Mouse (Mus musculus): ENCODE results near the gene Adad2. TPM values are rescaled to one million over a fixed set of nuclear protein-coding genes. Genes with fewer than 3 reads are reported as not detected.

Gene Adad2
- polyA plus RNA-seq, 1 experiment from 2014 or later: not detected

DNA sequence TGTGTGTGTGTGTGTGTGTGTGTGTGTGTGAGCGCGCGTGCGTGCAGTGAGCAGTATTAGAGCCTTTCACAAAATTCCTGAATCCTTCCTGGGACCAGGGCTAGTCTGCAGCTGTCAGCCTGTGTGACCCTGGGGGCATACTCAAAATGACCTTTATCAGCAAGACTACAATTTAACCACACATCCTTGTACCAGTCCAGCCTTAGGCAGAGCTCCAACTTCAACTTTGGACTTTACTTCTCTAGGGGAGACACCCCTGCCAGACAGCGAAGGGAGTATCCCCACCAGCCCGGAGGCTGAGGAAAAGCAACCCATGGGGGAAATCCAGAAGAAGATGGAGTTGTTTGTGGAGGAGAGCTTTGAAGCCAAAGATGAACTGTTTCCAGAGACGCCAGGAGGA lies 21.1 kb upstream of the Adad2 start:
- no peak overlapping the region for H3K4me2 ChIP-seq (replicated peaks; ENCODE audit: low read depth, low read length)
- WGBS: 88% methylated on average over 7 of the region's 7 CpGs

DNA sequence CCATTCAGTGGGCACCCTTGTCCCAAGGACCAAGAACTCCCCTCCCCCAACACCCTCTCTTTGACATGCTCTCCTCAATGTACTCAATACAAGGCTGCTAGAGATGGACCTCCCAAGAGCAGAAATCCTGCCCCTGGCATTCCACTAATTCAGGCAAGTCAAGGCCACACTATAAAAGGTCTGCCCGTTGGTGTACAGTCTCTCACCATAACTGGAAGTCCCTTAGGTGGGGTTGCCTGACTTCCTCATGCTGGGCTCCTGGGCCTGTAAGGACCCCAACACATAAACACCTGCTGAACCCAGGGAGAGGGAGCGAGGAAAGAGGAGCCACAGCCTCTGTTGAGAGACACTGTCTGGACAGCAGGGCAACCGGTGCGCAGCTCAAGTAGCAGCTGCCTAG lies 8.8 kb upstream of the Adad2 start:
- Histone ChIP-seq H3K27ac (ENCODE audit: low read length) (no peak overlapping the region), H3K27me3 (ENCODE audit: control insufficient read depth, insufficient read depth, low read length) (no peaks in the 10 kb centered on the region), H3K9me3 (ENCODE audit: control insufficient read depth, low read depth, low read length) (no peaks in the 10 kb centered on the region), H3K4me1 (ENCODE audit: control insufficient read depth, insufficient read depth, low read length) (peaks cover 7% of the 10 kb centered on the region; the same call in 1 of the 2 replicates), H3K9ac (replicated peaks; ENCODE audit: low read depth, low read length) (no peak overlapping the region; the same call in 1 of the 2 replicates), H3K36me3 (ENCODE audit: control insufficient read depth, insufficient read depth, low read length) (peaks cover 26% of the 10 kb centered on the region), H3K4me3 (ENCODE audit: low read depth, low read length) (peak overlapping the region; percentile 57; the same call in 1 of the 2 replicates), H3K4me2 (replicated peaks; ENCODE audit: low read depth, low read length) (peak overlapping the region; percentile 86; the same call in 1 of the 2 replicates)
- ATAC-seq (ENCODE audit: insufficient number of reproducible peaks, insufficient read depth, low FRiP score, low read depth): no peak
- 88% methylated on average over 4 of the region's 4 CpGs for WGBS

More for the DNA sequence above, 21.1 kb upstream of the Adad2 start:
- Histone ChIP-seq H3K36me3 (ENCODE audit: control insufficient read depth, insufficient read depth, low read length) (no peaks in the 10 kb centered on the region), H3K27ac (ENCODE audit: low read length) (no peak overlapping the region), H3K9ac (replicated peaks; ENCODE audit: low read depth, low read length) (no peak overlapping the region), H3K9me3 (ENCODE audit: control insufficient read depth, low read depth, low read length) (no peaks in the 10 kb centered on the region), H3K4me3 (ENCODE audit: low read depth, low read length) (no peak overlapping the region), H3K27me3 (ENCODE audit: control insufficient read depth, insufficient read depth, low read length) (no peaks in the 10 kb centered on the region), H3K4me1 (ENCODE audit: control insufficient read depth, insufficient read depth, low read length) (no peaks in the 10 kb centered on the region)
- ATAC-seq (ENCODE audit: insufficient number of reproducible peaks, insufficient read depth, low FRiP score, low read depth): no peak

DNA sequence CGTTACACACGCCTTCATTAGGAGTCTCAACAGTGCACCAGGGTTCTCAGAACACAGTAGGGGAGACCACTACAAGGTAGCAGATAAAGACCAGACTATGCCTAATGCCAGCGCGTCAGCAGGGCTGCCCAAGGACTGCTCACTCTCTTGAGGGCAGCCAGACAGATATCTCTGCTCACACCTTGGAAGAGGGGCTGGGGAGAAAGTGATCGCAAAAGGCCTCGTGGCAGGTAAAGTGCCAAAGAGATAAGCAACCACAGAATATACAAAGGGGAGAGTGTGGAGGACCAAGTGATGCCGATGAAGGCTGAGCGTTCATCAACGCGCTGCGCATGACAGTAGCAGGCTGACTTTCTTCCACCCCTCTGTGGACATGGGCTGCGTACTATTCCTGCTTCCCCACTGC lies 8.1 kb upstream of the Adad2 start:
- 35% methylated on average over 12 of the region's 12 CpGs for WGBS
- Histone ChIP-seq H3K27ac (ENCODE audit: low read length) (0 out of 2 replicates have a peak overlapping the region, but pooled peaks have one; percentile 4), H3K27me3 (ENCODE audit: control insufficient read depth, insufficient read depth, low read length) (no peaks in the 10 kb centered on the region), H3K9ac (replicated peaks; ENCODE audit: low read depth, low read length) (peak overlapping the region; percentile 49), H3K9me3 (ENCODE audit: control insufficient read depth, low read depth, low read length) (peaks cover 5% of the 10 kb centered on the region; the same call in 1 of the 2 replicates), H3K4me3 (ENCODE audit: low read depth, low read length) (peak overlapping the region; percentile 57), H3K36me3 (ENCODE audit: control insufficient read depth, insufficient read depth, low read length) (peaks cover 19% of the 10 kb centered on the region), H3K4me1 (ENCODE audit: control insufficient read depth, insufficient read depth, low read length) (peaks cover 7% of the 10 kb centered on the region; the same call in 1 of the 2 replicates), H3K4me2 (replicated peaks; ENCODE audit: low read depth, low read length) (peak overlapping the region; percentile 86)
- no peak for ATAC-seq (ENCODE audit: insufficient number of reproducible peaks, insufficient read depth, low FRiP score, low read depth)

DNA sequence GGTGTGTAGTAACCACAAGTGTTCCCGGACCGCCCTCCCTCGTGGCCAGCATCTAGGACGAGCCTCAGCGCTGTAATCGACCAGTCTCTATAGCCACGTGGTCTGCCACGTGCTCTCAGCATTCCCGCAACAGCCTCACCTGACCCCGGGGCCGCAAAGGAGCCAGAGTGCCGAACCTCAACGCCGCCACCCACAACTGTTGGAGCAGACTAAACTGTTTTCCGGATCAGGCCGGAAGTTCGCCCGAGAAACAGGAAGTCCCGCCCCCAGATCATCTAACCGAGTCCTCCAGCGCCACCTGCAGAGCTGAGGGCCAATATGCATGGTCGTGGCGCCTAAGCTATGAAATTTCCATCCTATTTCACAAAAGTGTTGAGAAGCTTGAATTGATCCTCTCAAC lies 7.6 kb upstream of the Adad2 start, which contains the start of gene Taf1c:
Gene Taf1c, minus strand, starts transcription at position 227 of the 400 bp plus-strand sequence.
- Histone ChIP-seq H3K9me3 (ENCODE audit: control insufficient read depth, low read depth, low read length) (peaks cover 5% of the 10 kb centered on the region; the same call in 1 of the 2 replicates), H3K36me3 (ENCODE audit: control insufficient read depth, insufficient read depth, low read length) (peaks cover 18% of the 10 kb centered on the region), H3K4me3 (ENCODE audit: low read depth, low read length) (peak within 1 kb of the TSS; percentile 57), H3K9ac (replicated peaks; ENCODE audit: low read depth, low read length) (peak within 1 kb of the TSS; percentile 49), H3K4me1 (ENCODE audit: control insufficient read depth, insufficient read depth, low read length) (peaks cover 7% of the 10 kb centered on the region; the same call in 1 of the 2 replicates), H3K4me2 (replicated peaks; ENCODE audit: low read depth, low read length) (peak within 1 kb of the TSS; percentile 86), H3K27ac (ENCODE audit: low read length) (0 out of 2 replicates have a peak within 1 kb of the TSS, but pooled peaks have one; percentile 4), H3K27me3 (ENCODE audit: control insufficient read depth, insufficient read depth, low read length) (no peaks in the 10 kb centered on the region)
- peak; percentile 76 for ATAC-seq (ENCODE audit: insufficient number of reproducible peaks, insufficient read depth, low FRiP score, low read depth)
- under 1% methylated on average over 23 of the region's 23 CpGs for WGBS

DNA sequence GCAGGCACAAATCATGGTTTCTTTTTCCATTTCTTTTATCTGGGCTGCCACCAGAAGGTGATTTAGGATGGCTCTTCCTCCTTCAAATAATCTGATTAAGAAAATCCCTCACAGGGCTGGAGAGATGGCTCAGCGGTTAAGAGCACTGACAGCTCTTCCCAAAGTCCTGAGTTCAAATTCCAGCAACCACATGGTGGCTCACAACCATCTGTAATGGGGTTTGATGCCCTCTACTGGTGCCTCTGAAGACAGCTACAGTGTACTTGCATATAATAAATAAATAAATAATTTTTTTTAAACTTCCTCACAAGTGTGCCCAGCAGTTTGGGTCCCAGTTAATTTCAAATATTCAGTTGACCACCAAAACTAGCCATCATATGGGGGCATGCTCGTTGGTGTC lies 6.3 kb upstream of the Adad2 start:
- H3K27ac ChIP-seq (ENCODE audit: low read length): no peak overlapping the region
- ATAC-seq (ENCODE audit: insufficient number of reproducible peaks, insufficient read depth, low FRiP score, low read depth): no peak
- no peak overlapping the region for H3K9ac ChIP-seq (replicated peaks; ENCODE audit: low read depth, low read length)
- H3K9me3 ChIP-seq (ENCODE audit: control insufficient read depth, low read depth, low read length): peaks cover 5% of the 10 kb centered on the region; the same call in 1 of the 2 replicates
- 87% methylated on average over 2 of the region's 2 CpGs for WGBS
- no peaks in the 10 kb centered on the region for H3K27me3 ChIP-seq (ENCODE audit: control insufficient read depth, insufficient read depth, low read length)
- H3K4me3 ChIP-seq (ENCODE audit: low read depth, low read length): no peak overlapping the region
- no peak overlapping the region for H3K4me2 ChIP-seq (replicated peaks; ENCODE audit: low read depth, low read length)
- peaks cover 9% of the 10 kb centered on the region for H3K36me3 ChIP-seq (ENCODE audit: control insufficient read depth, insufficient read depth, low read length)
- peaks cover 7% of the 10 kb centered on the region; the same call in 1 of the 2 replicates for H3K4me1 ChIP-seq (ENCODE audit: control insufficient read depth, insufficient read depth, low read length)

DNA sequence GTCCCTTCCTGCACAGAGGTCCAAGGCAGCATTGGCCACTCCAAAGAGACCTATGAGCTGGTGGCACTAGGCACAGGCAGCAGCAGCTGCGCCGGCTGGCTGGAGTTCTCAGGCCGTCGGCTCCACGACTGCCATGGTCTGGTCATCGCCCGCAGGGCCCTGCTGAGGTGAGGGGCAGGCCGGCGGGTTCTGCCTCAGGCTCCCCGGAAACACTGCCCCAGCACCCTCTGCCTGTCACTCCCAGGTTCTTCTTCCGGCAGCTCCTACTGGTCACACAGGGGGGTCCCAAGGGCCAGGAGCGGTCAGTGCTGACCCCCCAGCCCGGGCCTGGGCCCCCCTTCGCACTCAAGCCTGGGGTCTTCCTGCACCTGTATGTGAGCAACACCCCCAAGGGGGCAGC lies 2.5 kb downstream of the Adad2 start:
- 81% methylated on average over 14 of the region's 14 CpGs for WGBS
- no peaks in the 10 kb centered on the region for H3K9me3 ChIP-seq (ENCODE audit: control insufficient read depth, low read depth, low read length)
- no peak overlapping the region for H3K4me2 ChIP-seq (replicated peaks; ENCODE audit: low read depth, low read length)

DNA sequence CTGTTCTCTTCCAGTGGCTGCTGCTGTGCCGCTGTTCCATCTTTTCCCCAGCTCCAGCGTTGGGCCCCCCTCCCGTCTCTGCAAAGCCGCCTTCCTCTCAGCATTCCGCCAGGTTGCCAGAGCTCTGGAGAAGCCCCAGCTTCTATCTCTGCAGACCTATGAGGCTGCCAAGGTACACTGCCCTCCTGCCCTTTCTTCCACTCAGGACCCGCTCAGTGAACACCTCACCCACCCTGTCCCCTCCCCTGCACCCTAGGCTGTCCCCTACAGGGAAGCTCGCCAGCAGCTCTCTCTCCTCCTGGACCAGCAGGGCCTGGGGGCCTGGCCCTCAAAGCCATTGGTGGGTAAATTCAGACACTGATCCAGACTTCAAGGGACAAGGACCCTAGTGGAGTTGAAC lies 3.8 kb downstream of the Adad2 start:
- Histone ChIP-seq H3K27ac (ENCODE audit: low read length) (no peak overlapping the region), H3K36me3 (ENCODE audit: control insufficient read depth, insufficient read depth, low read length) (no peaks in the 10 kb centered on the region), H3K9me3 (ENCODE audit: control insufficient read depth, low read depth, low read length) (no peaks in the 10 kb centered on the region), H3K4me1 (ENCODE audit: control insufficient read depth, insufficient read depth, low read length) (no peaks in the 10 kb centered on the region), H3K27me3 (ENCODE audit: control insufficient read depth, insufficient read depth, low read length) (no peaks in the 10 kb centered on the region), H3K9ac (replicated peaks; ENCODE audit: low read depth, low read length) (no peak overlapping the region), H3K4me3 (ENCODE audit: low read depth, low read length) (no peak overlapping the region), H3K4me2 (replicated peaks; ENCODE audit: low read depth, low read length) (no peak overlapping the region)
- 72% methylated on average over 7 of the region's 7 CpGs for WGBS
- no peak for ATAC-seq (ENCODE audit: insufficient number of reproducible peaks, insufficient read depth, low FRiP score, low read depth)

More for the DNA sequence above, 2.5 kb downstream of the Adad2 start:
- no peak overlapping the region for H3K27ac ChIP-seq (ENCODE audit: low read length)
- H3K27me3 ChIP-seq (ENCODE audit: control insufficient read depth, insufficient read depth, low read length): no peaks in the 10 kb centered on the region
- ATAC-seq (ENCODE audit: insufficient number of reproducible peaks, insufficient read depth, low FRiP score, low read depth): no peak
- H3K4me1 ChIP-seq (ENCODE audit: control insufficient read depth, insufficient read depth, low read length): no peaks in the 10 kb centered on the region
- H3K9ac ChIP-seq (replicated peaks; ENCODE audit: low read depth, low read length): no peak overlapping the region
- no peaks in the 10 kb centered on the region for H3K36me3 ChIP-seq (ENCODE audit: control insufficient read depth, insufficient read depth, low read length)
- no peak overlapping the region for H3K4me3 ChIP-seq (ENCODE audit: low read depth, low read length)

DNA sequence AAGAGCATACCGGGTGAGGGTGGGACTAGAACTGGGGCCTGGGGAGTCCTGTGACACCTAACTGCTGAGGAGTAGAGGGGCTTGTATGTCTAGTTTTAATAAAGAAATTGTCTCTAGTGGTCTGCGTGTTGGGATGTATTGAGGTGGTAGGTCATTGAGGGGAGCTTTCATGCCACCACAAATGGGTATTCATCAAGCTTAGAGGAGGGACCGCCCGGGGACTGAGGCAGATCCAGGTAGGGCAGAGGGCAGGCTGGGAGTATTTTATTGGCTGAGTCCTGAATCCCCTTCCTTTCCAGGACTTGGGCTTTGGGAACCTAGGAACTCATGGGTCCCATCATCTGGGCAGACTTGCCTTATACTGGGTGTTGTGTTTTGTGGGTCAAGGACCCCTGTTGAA lies 4.3 kb downstream of the Adad2 start:
- no peak overlapping the region for H3K4me2 ChIP-seq (replicated peaks; ENCODE audit: low read depth, low read length)
- no peaks in the 10 kb centered on the region for H3K9me3 ChIP-seq (ENCODE audit: control insufficient read depth, low read depth, low read length)
- no peak for ATAC-seq (ENCODE audit: insufficient number of reproducible peaks, insufficient read depth, low FRiP score, low read depth)
- 80% methylated on average over 4 of the region's 4 CpGs for WGBS
- H3K36me3 ChIP-seq (ENCODE audit: control insufficient read depth, insufficient read depth, low read length): no peaks in the 10 kb centered on the region
- H3K27ac ChIP-seq (ENCODE audit: low read length): no peak overlapping the region
- no peaks in the 10 kb centered on the region for H3K4me1 ChIP-seq (ENCODE audit: control insufficient read depth, insufficient read depth, low read length)
- H3K9ac ChIP-seq (replicated peaks; ENCODE audit: low read depth, low read length): no peak overlapping the region
- no peak overlapping the region for H3K4me3 ChIP-seq (ENCODE audit: low read depth, low read length)
- H3K27me3 ChIP-seq (ENCODE audit: control insufficient read depth, insufficient read depth, low read length): no peaks in the 10 kb centered on the region

DNA sequence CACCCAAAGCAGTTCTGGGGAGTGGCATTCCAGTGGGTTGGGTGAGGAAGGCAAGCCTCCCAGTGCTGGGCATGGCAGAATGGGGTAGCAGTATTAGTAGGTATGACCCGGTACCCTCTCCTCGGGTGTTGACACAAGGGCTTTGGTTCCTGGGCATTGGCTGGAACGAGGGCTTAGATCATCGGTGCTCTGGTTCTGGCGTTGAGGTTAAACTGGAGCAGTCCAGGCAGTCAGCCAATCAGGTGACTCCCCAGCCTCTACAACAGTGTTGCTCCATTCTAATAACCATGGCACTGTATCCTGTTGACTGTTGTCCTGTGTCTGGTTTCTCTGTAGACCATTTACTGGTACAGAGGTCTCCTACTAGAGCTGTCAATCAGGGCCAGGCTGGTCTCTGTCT lies 5.0 kb downstream of the Adad2 start:
- H3K9me3 ChIP-seq (ENCODE audit: control insufficient read depth, low read depth, low read length): no peaks in the 10 kb centered on the region
- 92% methylated on average over 5 of the region's 5 CpGs for WGBS
- H3K4me1 ChIP-seq (ENCODE audit: control insufficient read depth, insufficient read depth, low read length): no peaks in the 10 kb centered on the region

More for the DNA sequence above, 5.0 kb downstream of the Adad2 start:
- Histone ChIP-seq H3K27ac (ENCODE audit: low read length) (no peak overlapping the region), H3K4me2 (replicated peaks; ENCODE audit: low read depth, low read length) (no peak overlapping the region), H3K9ac (replicated peaks; ENCODE audit: low read depth, low read length) (no peak overlapping the region), H3K27me3 (ENCODE audit: control insufficient read depth, insufficient read depth, low read length) (no peaks in the 10 kb centered on the region), H3K4me3 (ENCODE audit: low read depth, low read length) (no peak overlapping the region), H3K36me3 (ENCODE audit: control insufficient read depth, insufficient read depth, low read length) (no peaks in the 10 kb centered on the region)
- ATAC-seq (ENCODE audit: insufficient number of reproducible peaks, insufficient read depth, low FRiP score, low read depth): no peak

Measured in stomach, embryonic 14.5 days (tissue).